Mouse (Mus musculus) thymus, postnatal 14 days (tissue): ENCODE data around the gene Tpx2.
A peak's percentile ranks its signal among the peaks of the same experiment; 100 is the strongest.

ENCODE experiments used
- DNase-seq: peaks from one replicate; pipeline ENCODE4 v3.0.0; 2021

The Tpx2 gene

GRCm38 (mm10) chr2:152847815-152848302 lies at the start of gene Tpx2:
Gene Tpx2 (plus strand): TSS chr2:152847964.
- DNase-seq, result peak; percentile 97

GRCm38 (mm10) chr2:152799954-152800761 lies 47.6 kb upstream of the Tpx2 start:
- no peak for DNase-seq

- peak; percentile 56 for DNase-seq
Observed at GRCm38 (mm10) chr2:152800762-152801113, 47.0 kb upstream of the Tpx2 start.

- DNase-seq, result no peak
Observed at GRCm38 (mm10) chr2:152802303-152802702, 45.5 kb upstream of the Tpx2 start.

- DNase-seq, result no peak
Observed at GRCm38 (mm10) chr2:152803081-152803480, 44.7 kb upstream of the Tpx2 start.

GRCm38 (mm10) chr2:152804408-152805110 lies 43.2 kb upstream of the Tpx2 start:
- DNase-seq, result peak; percentile 71

- no peak for DNase-seq
Observed at GRCm38 (mm10) chr2:152805111-152805490, 42.7 kb upstream of the Tpx2 start.

GRCm38 (mm10) chr2:152806037-152806436 lies 41.7 kb upstream of the Tpx2 start:
- DNase-seq, result no peak

- DNase-seq, result no peak
Observed at GRCm38 (mm10) chr2:152808178-152808577, 39.6 kb upstream of the Tpx2 start.

- DNase-seq, result no peak
Observed at GRCm38 (mm10) chr2:152810158-152810941, 37.4 kb upstream of the Tpx2 start.

GRCm38 (mm10) chr2:152811336-152812165 lies 36.2 kb upstream of the Tpx2 start:
- peak; percentile 9 for DNase-seq

GRCm38 (mm10) chr2:152813232-152813631 lies 34.5 kb upstream of the Tpx2 start:
- DNase-seq, result peak; percentile 13

GRCm38 (mm10) chr2:152814213-152814874 lies 33.4 kb upstream of the Tpx2 start:
- DNase-seq, result peak; percentile 14

GRCm38 (mm10) chr2:152815879-152816656 lies 31.7 kb upstream of the Tpx2 start:
- peak; percentile 92 for DNase-seq

- no peak for DNase-seq
Observed at GRCm38 (mm10) chr2:152816657-152817348, 31.0 kb upstream of the Tpx2 start.

- DNase-seq, result peak; percentile 22
Observed at GRCm38 (mm10) chr2:152817596-152818291, 30.0 kb upstream of the Tpx2 start.

GRCm38 (mm10) chr2:152818679-152819078 lies 29.1 kb upstream of the Tpx2 start:
- no peak for DNase-seq

- DNase-seq, result no peak
Observed at GRCm38 (mm10) chr2:152819097-152819624, 28.6 kb upstream of the Tpx2 start.

- no peak for DNase-seq
Observed at GRCm38 (mm10) chr2:152819926-152820325, 27.8 kb upstream of the Tpx2 start.
